Mouse (Mus musculus) CD4-positive, CD25-positive, alpha-beta regulatory T cell, adult 4 months (primary cell): Measurements from ENCODE around the gene Sh3glb2. TPM values are rescaled to one million over a fixed set of nuclear protein-coding genes. Genes with fewer than 3 reads are reported as not detected.

Experiments
- ATAC-seq: one replicate; pipeline ENCODE4 v1.8.0; 2017
- polyA plus RNA-seq, 2 experiments: library from polyadenylated mRNA; unstranded; fragments of 100-300 nt; shearing (Covaris generic); gene quantifications; one replicate each; pipeline ENCODE4 v1.2.1; 2017

The Sh3glb2 gene
- polyA plus RNA-seq, 2 experiments from 2014 or later = 86.1 to 129 TPM

DNA sequence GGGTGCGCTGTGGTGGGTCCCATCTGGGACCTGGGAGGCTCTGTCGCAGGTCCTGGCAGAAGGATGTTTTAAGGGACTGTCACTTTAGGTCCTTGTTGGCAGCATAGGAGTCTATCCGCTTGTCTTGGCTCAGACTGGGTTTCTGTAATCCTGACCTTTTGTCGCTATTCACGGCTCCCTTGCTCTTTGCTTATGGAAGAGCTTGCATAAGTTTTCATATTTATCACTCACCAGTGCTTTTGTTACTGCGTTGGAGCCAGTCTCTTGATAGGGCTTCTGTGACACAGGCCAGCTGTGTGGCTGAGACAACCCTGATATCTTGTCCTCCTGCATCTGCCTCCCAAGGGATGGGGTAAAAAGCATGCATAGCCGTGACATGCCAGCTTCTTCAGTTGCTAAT, 20.2 kb upstream of the Sh3glb2 start:
- ATAC-seq = no peak

DNA sequence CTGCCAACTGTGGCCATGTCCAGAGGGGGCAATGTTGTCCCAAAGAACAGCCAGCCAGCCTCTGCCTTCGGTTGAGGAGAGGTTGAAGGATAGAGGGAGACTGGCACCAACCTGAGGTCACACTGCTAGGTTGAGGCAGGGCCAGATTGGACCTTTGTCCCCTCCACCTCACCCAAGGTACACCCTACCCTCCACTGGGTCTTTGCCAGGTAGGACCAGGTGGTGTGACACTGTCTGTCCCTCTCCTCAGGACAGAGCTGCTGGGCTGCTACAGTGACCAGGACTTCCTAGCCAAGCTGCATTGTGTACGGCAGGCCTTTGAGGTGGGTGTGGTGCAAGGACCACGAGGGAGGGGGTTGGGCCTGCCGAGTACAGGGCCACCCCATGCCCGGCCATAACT, 18.6 kb upstream of the Sh3glb2 start:
- ATAC-seq = no peak

GRCm38 (mm10) chr2:30375893-30376292, 16.8 kb upstream of the Sh3glb2 start:
- no peak for ATAC-seq

DNA sequence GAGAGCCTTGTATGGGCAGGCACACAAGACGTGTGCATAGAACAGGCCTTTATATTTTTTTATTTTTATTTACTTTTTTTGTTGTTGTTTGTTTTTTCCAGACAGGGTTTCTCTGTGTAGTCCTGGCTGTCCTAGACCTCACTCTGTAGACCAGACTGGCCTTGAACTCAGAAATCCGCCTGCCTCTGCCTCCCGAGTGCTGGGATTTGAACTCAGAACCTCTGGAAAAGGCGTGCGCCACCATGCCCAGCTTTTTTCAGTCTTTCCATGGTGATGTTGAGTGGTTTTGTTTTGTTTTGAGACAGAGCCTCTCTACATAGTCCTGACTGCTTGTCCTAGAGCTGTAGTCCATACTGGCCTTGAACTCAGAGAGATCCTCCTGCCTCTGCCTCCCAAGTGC, 13.6 kb upstream of the Sh3glb2 start:
- ATAC-seq = no peak

GRCm38 (mm10) chr2:30371544-30371943, 12.4 kb upstream of the Sh3glb2 start:
- no peak for ATAC-seq

DNA sequence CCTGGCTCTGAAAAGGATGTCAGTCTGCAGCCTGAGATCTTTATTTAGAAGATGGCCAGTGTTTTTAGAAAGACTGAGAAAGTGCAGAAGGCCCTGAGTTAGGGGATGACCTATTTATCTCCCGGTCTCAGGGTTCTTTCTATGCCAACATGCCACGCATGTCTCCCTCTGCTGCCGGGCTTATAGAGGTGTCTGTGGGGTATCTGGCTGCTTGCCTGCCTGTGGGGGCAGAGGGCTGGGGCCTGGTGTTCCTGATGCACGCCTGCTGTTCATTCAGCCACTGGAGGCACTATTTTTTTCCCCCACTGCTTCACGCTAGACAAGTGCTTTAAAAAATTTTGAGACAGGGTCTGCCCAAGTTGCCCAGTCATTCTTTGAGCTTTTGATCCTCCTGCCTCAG, 7.1 kb upstream of the Sh3glb2 start:
- no peak for ATAC-seq

- ATAC-seq = no peak
Measured at GRCm38 (mm10) chr2:30365281-30366069, 6.3 kb upstream of the Sh3glb2 start.

- ATAC-seq = peak; percentile 99
Measured at GRCm38 (mm10) chr2:30363773-30364650, 4.9 kb upstream of the Sh3glb2 start, which contains the start of gene Miga2. TSS of gene Miga2 (plus strand) at chr2:30364233.

GRCm38 (mm10) chr2:30362865-30363264, 3.7 kb upstream of the Sh3glb2 start:
- no peak for ATAC-seq

DNA sequence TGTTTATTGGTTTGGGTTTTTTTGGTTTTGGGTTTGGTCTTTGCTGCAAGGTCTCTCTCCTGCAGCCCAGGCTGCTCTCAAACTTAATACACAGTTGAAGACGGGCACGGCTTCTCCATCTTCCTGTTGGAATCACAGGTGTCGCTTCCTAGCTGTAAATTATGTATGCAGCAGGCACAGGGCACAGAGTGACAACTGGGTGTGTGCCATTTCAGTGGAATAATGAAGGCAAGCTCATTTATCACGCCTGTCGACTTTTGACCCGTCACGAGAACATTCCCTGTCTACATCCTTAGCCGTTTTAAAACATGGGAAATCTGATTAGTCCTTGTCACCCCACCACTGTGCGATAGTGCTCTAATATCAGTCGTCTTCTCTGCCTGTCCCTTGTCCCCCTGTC, 1.5 kb upstream of the Sh3glb2 start:
- no peak for ATAC-seq

GRCm38 (mm10) chr2:30357552-30358510, 1.3 kb downstream of the Sh3glb2 start:
- ATAC-seq = no peak

DNA sequence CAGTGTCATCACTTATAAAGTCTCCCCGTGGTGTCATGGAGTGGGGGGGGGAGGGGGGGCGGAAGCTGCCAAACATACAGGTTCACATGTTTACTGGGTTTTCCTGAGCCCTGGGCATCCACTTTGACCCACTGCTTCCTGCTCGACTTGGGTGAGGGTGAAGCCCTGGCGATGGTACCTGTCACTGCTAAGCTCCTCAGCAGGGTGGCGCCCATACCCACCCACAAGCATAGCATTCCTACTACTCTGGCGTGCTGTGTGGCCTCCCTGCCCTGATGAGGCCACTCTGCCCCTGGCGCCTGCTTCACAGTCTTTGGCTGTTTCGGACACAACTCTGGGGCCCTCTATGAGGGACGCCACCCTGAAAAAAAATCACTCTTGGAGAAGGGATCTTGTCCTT, 2.2 kb downstream of the Sh3glb2 start:
- ATAC-seq = no peak

GRCm38 (mm10) chr2:30356266-30356665, 2.9 kb downstream of the Sh3glb2 start:
- no peak for ATAC-seq

DNA sequence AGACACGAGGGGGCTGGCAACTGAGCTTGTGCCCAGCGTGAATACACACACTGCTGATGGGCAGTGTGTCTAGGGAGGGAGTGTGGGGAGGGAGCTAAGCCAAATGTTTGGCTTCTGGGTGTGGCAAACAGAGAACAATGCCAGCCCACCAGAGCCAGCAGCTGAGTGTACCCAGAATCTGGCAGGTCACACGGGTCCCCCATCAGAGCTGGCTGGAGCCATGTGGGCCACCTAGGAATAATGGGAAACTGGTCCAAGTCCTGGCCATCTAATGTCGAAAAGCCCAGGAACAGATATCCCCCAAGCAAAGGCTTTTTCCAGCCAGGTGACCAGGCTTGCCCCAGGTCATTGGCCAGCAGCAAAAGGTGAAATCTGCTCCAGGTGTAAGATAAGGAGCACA, 3.3 kb downstream of the Sh3glb2 start:
- no peak for ATAC-seq

- ATAC-seq = no peak
Measured at GRCm38 (mm10) chr2:30351149-30351548, 8.0 kb downstream of the Sh3glb2 start.

DNA sequence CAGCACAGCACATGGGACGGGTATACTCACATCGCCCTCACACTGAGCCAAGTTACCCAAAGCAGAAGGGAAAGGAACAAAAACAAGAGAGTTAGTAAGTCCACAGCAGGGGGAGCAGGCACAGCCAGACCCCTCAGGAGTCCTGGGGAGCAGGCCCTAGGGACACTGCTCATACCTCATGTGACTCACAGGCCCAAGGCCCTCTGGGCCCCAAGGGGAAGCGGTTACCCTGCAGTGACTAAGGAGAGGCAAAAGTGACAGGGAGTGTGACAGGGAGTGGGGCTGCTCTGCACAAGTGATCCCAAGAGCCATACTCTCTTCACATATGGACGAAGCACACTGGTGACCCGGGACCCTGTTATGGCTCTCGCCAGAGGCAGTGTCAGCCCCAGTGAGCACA, 9.9 kb downstream of the Sh3glb2 start:
- ATAC-seq = no peak

- no peak for ATAC-seq
Measured at GRCm38 (mm10) chr2:30345971-30346676, 13.0 kb downstream of the Sh3glb2 start.

- no peak for ATAC-seq
Measured at GRCm38 (mm10) chr2:30343601-30344137, 15.5 kb downstream of the Sh3glb2 start.

DNA sequence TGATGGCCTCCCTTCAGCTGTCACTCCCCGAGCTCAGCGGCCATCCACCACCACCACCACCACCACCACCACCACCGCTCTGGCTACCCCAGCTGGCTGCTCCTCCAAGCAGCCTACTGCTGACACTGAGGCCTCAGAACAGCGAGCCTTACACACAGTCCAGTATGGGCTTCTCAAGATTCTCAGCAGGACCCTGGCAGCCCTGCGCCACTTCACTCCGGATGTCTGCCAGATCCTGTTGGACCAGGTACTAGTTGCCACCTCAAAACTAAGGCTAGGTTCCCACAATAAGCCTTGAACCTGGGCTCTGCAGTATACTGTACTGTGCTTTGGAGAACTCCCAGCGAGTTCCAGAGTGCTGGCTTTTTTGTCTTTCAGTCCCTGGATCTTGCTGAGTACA, 16.6 kb downstream of the Sh3glb2 start:
- ATAC-seq = no peak

DNA sequence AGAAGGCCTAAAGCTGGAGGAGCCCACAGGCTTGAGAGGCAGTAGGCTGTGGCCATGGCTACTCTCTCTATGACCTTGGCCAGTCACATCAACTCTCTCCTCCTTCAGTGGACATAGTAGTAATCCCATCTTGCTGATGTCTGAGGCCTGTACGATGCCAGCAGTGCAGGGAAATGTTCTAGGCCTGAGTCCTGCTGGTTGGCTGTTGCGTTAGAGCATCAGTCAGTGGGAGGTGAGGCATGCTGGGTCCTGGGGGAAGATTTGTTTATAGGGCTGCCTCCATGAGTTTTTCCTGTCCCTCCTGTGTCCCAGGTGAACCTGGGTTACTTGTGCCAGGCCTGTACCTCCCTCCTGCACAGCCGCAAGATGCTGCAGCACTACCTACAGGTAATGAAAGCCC, 17.1 kb downstream of the Sh3glb2 start:
- ATAC-seq = no peak

- ATAC-seq = no peak
Measured at GRCm38 (mm10) chr2:30337179-30337578, 22.0 kb downstream of the Sh3glb2 start.
